Mouse (Mus musculus): Measurements from ENCODE around the gene 9230102O04Rik. TPM values are rescaled to one million over a fixed set of nuclear protein-coding genes. Genes with fewer than 3 reads are reported as not detected.

The 9230102O04Rik gene
- polyA plus RNA-seq, 1 experiment from 2014 or later = not detected

DNA sequence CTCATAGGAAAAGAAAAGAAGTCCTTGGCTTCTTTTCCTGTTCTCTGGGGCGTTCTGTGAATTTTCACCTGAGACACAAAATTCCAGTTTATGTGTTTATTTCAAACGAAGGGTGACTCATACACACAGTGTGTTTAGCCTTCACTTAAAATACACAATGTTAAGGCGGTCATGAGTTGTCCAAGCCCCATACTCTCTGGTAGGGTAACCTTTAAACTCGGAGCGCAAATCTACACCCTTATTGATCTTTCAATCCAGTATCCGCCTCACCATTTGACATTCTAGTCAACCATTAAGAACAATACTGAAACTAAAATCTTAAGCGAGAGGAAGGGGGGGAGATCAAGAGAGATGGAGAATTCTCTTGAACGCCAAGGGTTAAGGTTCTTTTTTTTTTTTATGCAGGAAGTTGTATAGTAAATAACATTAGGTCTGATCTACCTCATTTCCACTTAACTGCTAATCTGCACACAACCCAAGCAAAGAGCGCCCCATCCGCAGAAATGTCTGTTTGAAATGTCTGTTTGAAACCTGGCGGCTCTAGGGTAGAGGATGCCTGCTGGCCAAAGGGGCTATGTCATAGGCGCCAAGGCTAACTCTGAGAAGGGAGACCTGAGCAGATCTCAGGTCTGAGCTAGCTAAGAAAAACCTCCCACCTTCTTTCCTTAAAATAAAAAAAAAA lies 13.5 kb downstream of the 9230102O04Rik start:
- no peak for DNase-seq (ENCODE audit: extremely low spot score, low spot score)
- 5% methylated on average over 12 of the region's 12 CpGs for whole genome bisulfite sequencing
- Histone ChIP-seq H3K36me3 (replicated peaks) (no peaks in the 10 kb centered on the region), H3K4me3 (peak overlapping the region; percentile 58; the same call in 1 of the 2 replicates), H3K27me3 (ENCODE audit: poor library complexity, severe bottlenecking) (peaks cover 99% of the 10 kb centered on the region), H3K27ac (no peak overlapping the region), H3K4me1 (peaks cover 79% of the 10 kb centered on the region), H3K9me3 (no peaks in the 10 kb centered on the region)

DNA sequence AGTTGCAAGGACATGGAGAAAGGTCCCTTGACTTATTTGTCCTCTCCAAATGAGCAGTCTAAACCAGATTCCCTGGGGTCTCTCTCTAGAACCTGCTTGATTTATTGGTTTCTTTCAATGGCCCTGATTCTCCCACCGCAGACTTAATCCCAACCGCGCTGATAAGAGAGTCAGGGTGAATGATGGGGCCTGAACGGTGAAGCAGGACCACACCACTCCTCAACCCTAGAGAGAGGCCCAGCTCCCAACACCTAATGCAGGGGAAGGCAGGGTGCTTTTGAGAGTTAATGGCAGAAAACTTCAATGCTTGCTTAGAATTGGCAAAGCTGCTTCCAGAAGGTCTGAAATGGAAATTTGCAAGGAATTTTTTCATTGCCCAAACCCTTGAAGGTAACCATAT lies 14.1 kb downstream of the 9230102O04Rik start:
- peak; percentile 27 for DNase-seq (ENCODE audit: extremely low spot score, low spot score)
- 4% methylated on average over 4 of the region's 4 CpGs for WGBS
- H3K9me3 ChIP-seq = no peaks in the 10 kb centered on the region
- no peak overlapping the region for H3K27ac ChIP-seq
- H3K27me3 ChIP-seq (ENCODE audit: poor library complexity, severe bottlenecking) = peaks cover 99% of the 10 kb centered on the region
- H3K4me3 ChIP-seq = peak overlapping the region; percentile 28; the same call in 1 of the 2 replicates
- H3K36me3 ChIP-seq (replicated peaks) = no peaks in the 10 kb centered on the region
- peaks cover 75% of the 10 kb centered on the region for H3K4me1 ChIP-seq

DNA sequence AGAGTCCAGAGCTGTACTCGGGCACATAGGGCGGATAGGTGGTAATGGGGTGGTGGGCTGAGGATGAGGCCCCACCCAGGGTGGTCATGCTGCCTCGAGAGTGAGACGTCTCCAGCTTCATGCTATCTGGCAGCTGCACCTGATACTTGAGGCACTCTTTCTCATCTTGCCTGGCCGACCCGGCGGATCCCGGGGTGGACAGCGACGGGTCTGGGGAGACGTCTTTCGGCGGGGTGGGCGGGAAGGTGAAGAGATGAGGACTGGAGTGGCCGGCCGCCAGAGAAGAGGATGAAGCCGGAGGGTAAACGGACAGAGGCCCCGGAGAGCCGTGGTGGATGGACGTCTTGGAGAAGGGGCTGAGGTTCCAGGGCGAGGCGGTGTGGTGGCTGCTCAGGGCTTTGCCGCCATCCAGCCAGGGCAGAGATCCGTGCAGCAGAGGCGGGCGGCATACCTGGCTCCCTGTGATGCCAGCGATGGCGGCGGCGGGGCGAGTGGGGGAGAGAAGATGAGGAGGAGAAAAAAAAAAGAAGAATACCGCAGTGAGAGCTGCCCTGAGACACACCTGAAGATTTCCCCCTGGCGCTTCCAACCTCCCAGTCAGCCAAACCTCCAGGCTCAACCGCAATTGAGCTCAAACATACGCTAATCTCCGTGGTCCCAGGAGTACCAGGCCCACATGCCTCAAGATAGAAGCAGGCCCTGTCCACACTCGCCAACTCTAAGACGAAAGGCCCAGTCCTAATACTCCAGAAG lies 14.7 kb downstream of the 9230102O04Rik start:
- no peak overlapping the region for H3K27ac ChIP-seq
- WGBS = 1% methylated on average over 39 of the region's 39 CpGs
- H3K4me3 ChIP-seq = peak overlapping the region; percentile 28
- peaks cover 99% of the 10 kb centered on the region for H3K27me3 ChIP-seq (ENCODE audit: poor library complexity, severe bottlenecking)
- peaks cover 73% of the 10 kb centered on the region for H3K4me1 ChIP-seq
- H3K36me3 ChIP-seq (replicated peaks) = no peaks in the 10 kb centered on the region
- H3K9me3 ChIP-seq = no peaks in the 10 kb centered on the region
- peak; percentile 31 for DNase-seq (ENCODE audit: extremely low spot score, low spot score)

DNA sequence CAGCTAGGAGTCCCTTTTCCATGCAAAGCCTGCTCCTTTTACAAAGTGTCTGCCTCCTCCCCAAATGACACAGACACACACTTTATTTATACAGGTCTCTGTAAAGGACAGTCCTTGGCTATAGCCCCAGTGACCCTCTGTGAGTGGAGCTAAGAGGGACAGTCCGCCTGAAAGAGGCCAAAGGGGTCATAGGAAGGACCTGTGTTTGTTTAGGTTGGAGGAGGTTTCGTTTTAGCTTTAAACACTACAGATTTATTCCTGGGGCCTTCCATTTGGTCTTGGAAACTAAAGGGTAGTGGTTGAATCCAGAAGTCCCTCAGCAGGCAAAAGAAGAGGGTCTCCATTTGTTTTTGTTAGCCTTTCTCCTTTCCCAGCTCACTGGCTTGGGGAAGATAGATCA lies 15.6 kb downstream of the 9230102O04Rik start:
- WGBS = 10% methylated on average over 2 of the region's 2 CpGs
- Histone ChIP-seq H3K4me1 (peaks cover 65% of the 10 kb centered on the region), H3K27me3 (ENCODE audit: poor library complexity, severe bottlenecking) (peaks cover 100% of the 10 kb centered on the region), H3K4me3 (no peak overlapping the region), H3K36me3 (replicated peaks) (no peaks in the 10 kb centered on the region), H3K27ac (no peak overlapping the region), H3K9me3 (no peaks in the 10 kb centered on the region)
- no peak for DNase-seq (ENCODE audit: extremely low spot score, low spot score)

DNA sequence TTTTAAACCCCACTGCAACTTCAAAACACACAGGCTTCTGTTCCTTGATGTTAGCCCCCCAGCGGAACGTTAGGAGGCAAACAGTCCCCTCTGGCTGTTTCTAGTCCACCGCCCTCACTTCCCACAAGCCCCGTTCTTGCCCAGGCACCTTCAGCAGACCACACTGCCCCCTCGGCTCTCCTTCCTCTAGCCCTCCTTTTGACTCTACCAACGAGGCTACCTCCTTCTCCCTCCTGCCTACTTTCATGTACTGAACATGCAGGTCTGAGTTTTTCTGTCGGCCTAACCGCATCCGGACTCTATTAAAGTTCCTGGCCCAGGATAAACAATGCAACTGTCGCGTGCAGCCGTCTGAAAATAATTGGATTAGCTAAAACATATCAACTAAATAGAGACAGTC lies 16.7 kb downstream of the 9230102O04Rik start:
- peak; percentile 49 for DNase-seq (ENCODE audit: extremely low spot score, low spot score)
- Histone ChIP-seq H3K4me1 (peaks cover 56% of the 10 kb centered on the region), H3K36me3 (replicated peaks) (no peaks in the 10 kb centered on the region), H3K27me3 (ENCODE audit: poor library complexity, severe bottlenecking) (peaks cover 100% of the 10 kb centered on the region), H3K4me3 (peak overlapping the region; percentile 34), H3K9me3 (no peaks in the 10 kb centered on the region), H3K27ac (no peak overlapping the region)
- WGBS = 2% methylated on average over 12 of the region's 12 CpGs

DNA sequence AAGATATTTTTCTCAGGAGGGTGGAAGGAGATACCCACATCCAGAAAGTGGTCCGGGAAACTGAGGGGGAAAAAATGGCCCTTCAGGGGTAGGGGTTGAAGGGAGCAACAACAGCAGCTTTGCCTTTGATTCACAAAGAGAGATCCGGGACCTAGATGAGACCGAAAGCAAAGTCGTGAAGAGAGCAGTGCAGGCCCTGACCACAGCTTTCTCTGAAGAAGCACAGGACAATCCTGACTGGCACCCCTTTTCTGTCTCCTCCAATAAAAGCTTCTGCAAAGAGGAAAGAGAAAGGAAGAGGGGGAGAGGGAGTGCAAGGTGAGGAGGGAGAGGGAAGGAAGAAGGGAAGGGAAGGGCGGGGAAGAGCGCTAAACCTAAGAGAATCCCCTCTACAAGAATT lies 17.5 kb downstream of the 9230102O04Rik start:
- no peaks in the 10 kb centered on the region for H3K36me3 ChIP-seq (replicated peaks)
- WGBS = 5% methylated on average over 6 of the region's 6 CpGs
- H3K4me1 ChIP-seq = peaks cover 48% of the 10 kb centered on the region
- H3K27me3 ChIP-seq (ENCODE audit: poor library complexity, severe bottlenecking) = peaks cover 94% of the 10 kb centered on the region
- DNase-seq (ENCODE audit: extremely low spot score, low spot score) = no peak
- no peak overlapping the region for H3K27ac ChIP-seq
- no peaks in the 10 kb centered on the region for H3K9me3 ChIP-seq
- no peak overlapping the region for H3K4me3 ChIP-seq

DNA sequence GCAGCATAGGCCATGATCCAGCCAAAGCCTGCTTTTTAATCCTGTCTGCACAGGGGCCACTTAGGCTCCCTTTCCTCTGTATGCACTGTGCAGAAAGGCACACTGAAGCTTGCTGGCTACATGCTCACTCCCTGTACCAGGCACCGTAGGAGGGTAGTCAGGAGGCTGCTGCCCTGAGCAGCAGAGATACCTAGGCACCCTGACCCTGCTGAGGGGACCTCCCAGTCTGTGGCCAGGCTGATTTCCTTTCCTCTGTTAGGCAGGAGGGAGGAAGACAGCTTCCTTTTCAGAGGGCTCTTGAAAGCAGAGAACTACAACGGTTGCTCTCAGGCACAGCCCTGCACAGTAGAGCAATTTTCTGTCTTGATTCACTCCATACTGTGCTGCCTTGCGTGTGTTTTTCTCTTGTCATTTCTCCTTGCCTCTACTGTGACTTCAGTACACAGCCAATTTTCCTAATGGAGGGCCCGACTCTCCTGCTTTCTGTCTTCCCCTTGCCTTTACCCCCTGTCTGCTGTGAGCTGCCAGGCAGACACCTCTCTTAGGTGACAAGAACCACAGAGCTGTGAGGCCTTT lies 18.1 kb downstream of the 9230102O04Rik start:
- H3K9me3 ChIP-seq = no peaks in the 10 kb centered on the region
- DNase-seq (ENCODE audit: extremely low spot score, low spot score) = no peak
- H3K4me3 ChIP-seq = no peak overlapping the region
- peaks cover 46% of the 10 kb centered on the region for H3K4me1 ChIP-seq
- peaks cover 91% of the 10 kb centered on the region for H3K27me3 ChIP-seq (ENCODE audit: poor library complexity, severe bottlenecking)
- WGBS = 16% methylated on average over 4 of the region's 4 CpGs
- H3K27ac ChIP-seq = no peak overlapping the region
- H3K36me3 ChIP-seq (replicated peaks) = no peaks in the 10 kb centered on the region

DNA sequence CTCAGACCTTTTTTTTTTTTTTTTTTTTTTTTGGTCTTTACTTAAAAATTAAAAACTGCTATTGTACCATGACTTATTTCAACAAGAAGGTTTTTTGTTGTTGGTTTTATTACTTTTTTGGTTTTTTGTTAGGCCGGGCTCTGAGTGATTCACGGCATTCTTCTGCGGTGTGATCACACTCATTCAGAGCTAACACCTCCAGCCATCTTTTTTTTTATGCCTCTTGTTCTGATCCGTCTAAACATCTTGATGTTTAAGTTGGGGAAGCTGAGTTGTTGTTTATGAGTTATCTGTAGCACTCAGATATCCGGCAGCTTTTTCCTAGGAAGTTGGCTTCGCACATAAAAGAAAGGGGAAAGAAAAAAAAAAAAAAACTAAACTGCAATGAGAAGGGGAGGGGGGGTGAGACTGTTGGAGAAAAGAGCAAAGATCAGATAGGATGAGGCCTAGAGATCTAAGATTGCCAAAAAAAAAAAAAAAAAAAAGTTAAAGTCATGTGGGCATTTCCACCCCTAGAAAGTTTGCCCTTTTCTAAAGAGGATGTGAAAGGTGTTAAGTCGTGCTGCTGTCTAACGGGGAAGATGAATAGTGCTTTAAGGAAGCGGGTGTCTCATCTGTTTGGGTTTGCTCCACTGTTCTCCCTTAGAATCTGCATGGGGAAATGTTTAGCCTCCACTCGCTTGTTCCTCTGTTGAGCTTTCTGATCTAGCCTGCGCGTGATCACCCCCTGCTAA lies 22.1 kb downstream of the 9230102O04Rik start:
- 77% methylated on average over 12 of the region's 12 CpGs for WGBS
- no peak overlapping the region for H3K4me3 ChIP-seq
- H3K4me1 ChIP-seq = peaks cover 17% of the 10 kb centered on the region
- no peaks in the 10 kb centered on the region for H3K36me3 ChIP-seq (replicated peaks)
- H3K9me3 ChIP-seq = no peaks in the 10 kb centered on the region
- H3K27me3 ChIP-seq (ENCODE audit: poor library complexity, severe bottlenecking) = peaks cover 52% of the 10 kb centered on the region
- DNase-seq (ENCODE audit: extremely low spot score, low spot score) = no peak
- H3K27ac ChIP-seq = no peak overlapping the region

DNA sequence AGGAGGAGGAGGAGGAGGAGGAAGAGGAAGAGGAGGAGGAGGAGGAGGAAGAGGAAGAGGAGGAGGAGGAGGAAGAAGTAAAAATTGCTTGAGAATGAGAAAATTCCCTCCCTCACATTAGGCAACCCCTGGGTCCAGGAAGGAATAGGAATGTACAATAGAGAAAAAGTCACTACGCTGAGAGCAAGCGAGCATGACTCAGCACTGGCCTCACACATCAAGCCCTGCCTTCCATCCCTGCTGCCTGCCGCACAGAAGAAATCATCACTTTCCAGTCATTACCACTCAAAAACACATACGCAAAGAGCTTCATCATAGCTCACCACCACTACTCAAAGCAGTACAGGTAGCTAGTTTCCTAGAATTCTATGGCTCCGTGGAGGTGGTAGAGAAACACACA lies 28.6 kb downstream of the 9230102O04Rik start:
- Histone ChIP-seq H3K4me1 (peaks cover 7% of the 10 kb centered on the region; the same call in 1 of the 2 replicates), H3K27ac (no peak overlapping the region), H3K9me3 (no peaks in the 10 kb centered on the region), H3K4me3 (no peak overlapping the region), H3K27me3 (ENCODE audit: poor library complexity, severe bottlenecking) (no peaks in the 10 kb centered on the region), H3K36me3 (replicated peaks) (no peaks in the 10 kb centered on the region)
- no peak for DNase-seq (ENCODE audit: extremely low spot score, low spot score)
- 85% methylated on average over 5 of the region's 5 CpGs for WGBS

DNA sequence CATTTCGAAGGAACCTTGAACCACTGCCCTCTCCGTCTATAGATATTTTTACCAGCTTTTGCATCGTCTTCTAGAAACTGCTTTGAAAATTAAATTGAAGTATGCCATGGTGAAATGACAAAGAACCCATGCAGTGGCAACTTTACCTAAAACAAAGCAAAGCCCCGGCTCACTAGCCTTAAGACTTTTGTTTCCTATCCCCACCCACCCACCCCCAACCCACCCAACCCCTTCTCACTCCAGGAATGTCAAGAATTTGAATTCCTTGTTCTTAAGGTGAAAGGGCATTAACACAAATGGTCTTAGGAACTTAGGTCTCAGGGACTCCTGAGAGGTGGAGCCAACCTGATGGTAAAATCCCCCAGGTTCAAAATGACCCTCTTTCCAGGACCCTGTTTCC lies 33.5 kb downstream of the 9230102O04Rik start:
- WGBS = 28% methylated on average over 3 of the region's 4 CpGs
- H3K27me3 ChIP-seq (ENCODE audit: poor library complexity, severe bottlenecking) = peaks cover 7% of the 10 kb centered on the region; the same call in 1 of the 2 replicates
- H3K36me3 ChIP-seq (replicated peaks) = no peaks in the 10 kb centered on the region
- H3K4me3 ChIP-seq = no peak overlapping the region
- no peaks in the 10 kb centered on the region for H3K9me3 ChIP-seq
- no peak for DNase-seq (ENCODE audit: extremely low spot score, low spot score)
- H3K27ac ChIP-seq = no peak overlapping the region
- peaks cover 17% of the 10 kb centered on the region for H3K4me1 ChIP-seq

DNA sequence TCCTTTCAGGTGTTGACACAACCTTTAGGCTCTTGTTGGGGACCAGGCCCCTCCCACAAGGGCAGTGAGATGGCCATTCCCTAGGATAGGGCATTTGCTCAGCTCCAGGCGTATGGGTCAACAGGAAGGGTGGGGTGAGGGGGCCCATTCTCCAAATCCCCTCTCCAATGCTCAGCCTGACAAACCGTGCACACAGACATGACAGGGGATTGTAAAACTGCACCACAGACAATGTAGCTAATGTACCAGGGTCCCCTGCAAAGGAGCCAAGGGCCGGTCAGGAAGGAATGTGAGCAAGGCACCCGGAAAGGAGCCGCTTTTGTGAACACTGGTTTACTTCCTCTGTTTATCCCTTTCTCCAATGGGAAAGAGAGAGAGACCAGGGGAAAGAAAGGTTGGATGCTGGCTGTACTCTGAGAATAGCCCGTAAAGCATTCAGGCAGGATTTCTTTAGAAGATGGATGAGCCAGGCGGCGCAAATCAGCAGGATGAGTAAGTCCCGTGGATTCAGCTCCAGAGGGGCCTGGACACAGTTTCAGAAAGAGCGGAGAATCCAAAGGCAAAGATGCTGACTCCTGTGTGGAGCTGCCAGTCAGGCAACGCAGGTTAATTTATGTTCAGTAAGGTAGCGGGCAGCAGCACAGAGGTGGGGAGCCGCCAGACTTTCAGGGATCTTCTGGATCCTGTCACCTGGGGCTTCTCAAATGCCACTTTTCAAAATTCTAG lies 36.3 kb downstream of the 9230102O04Rik start:
- Histone ChIP-seq H3K9me3 (no peaks in the 10 kb centered on the region), H3K4me3 (no peak overlapping the region), H3K27ac (no peak overlapping the region), H3K36me3 (replicated peaks) (no peaks in the 10 kb centered on the region), H3K4me1 (peaks cover 17% of the 10 kb centered on the region), H3K27me3 (ENCODE audit: poor library complexity, severe bottlenecking) (peaks cover 7% of the 10 kb centered on the region; the same call in 1 of the 2 replicates)
- no peak for DNase-seq (ENCODE audit: extremely low spot score, low spot score)
- 58% methylated on average over 13 of the region's 13 CpGs for WGBS

DNA sequence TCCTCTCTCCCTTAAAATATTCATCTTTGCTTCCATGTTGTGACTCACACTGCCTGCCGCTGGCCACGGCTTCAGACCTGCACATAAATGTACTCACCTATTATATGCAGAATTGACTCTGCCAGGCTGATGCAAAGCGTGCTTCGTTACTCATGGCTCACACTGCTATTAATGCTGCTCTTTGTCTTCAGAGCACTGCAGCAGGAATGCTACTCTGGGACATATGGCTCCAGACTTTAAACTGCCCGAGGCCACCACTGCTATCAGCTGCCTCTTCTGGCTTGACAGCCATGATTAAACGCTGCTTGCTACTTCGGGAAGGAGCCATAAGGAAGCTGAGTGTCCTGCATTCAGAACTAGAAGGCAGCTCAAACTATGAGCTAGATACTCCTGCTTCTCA lies 54.1 kb downstream of the 9230102O04Rik start:
- H3K27me3 ChIP-seq (ENCODE audit: poor library complexity, severe bottlenecking) = no peaks in the 10 kb centered on the region
- H3K9me3 ChIP-seq = no peaks in the 10 kb centered on the region
- no peak for DNase-seq (ENCODE audit: extremely low spot score, low spot score)
- H3K36me3 ChIP-seq (replicated peaks) = no peaks in the 10 kb centered on the region
- no peak overlapping the region for H3K4me3 ChIP-seq
- 67% methylated on average over 7 of the region's 7 CpGs for WGBS
- no peak overlapping the region for H3K27ac ChIP-seq
- H3K4me1 ChIP-seq = no peaks in the 10 kb centered on the region

Data from forebrain, embryonic 10.5 days (tissue).